Mouse (Mus musculus): Measurements from ENCODE around the gene Auts2. TPM values are rescaled to one million over a fixed set of nuclear protein-coding genes. Genes with fewer than 3 reads are reported as not detected.
A peak's percentile ranks its signal among the peaks of the same experiment; 100 is the strongest.

The Auts2 gene
- polyA plus RNA-seq, 1 experiment from 2014 or later = 27.3 TPM

DNA sequence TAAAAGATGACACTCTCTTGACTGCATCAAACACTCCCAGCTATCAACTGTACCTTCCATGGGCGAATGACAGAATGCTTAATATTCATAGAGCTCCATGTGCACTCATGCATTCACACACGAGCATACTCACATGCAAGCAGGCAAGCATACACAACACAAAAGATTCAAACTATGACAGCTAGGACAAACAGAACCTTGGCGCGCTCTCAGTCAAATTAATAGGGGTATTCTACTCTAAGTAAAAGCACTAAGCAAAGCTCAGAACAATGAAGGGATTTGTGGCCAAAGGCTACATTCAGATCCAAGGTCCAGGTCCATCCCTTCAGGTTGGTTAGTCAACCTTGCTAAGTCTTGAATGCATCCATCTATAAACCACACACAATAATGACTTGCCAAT is 219.5 kb downstream of the Auts2 start:
- WGBS = 83% methylated on average over 4 of the region's 4 CpGs
- 0 out of 2 replicates have a peak, but pooled peaks cover 7% of the 10 kb centered on the region for H3K4me1 ChIP-seq (ENCODE audit: insufficient read depth)
- no peak for TF ChIP-seq CTCF (IDR thresholded peaks at IDR 0.05; ENCODE audit: low read depth)

DNA sequence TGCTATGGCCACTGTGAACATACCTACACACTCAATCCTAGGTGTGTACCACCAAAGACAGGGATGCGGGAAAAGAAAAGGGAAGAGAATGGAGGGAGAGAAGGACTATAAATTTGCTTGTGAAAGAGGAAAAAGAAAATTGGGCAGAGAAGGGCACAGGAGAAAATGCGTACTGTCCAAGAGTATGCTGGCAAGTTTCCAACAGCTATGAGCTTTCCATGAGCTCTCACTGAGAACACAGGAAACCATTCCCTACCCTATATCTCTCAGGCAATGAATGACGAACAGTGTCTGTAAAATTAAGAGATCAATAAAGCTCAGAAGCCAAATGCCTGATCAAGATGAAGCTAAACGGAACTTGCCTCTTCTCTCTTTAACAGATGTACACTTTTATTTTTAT is 220.2 kb downstream of the Auts2 start:
- Histone ChIP-seq H3K9me3 (ENCODE audit: low read depth, low read length) (no peaks in the 10 kb centered on the region), H3K27me3 (ENCODE audit: insufficient read depth, low read length) (no peaks in the 10 kb centered on the region), H3K4me3 (ENCODE audit: low read depth, low read length) (no peak overlapping the region), H3K4me2 (no peak overlapping the region), H3K4me1 (ENCODE audit: insufficient read depth) (0 out of 2 replicates have a peak, but pooled peaks cover 4% of the 10 kb centered on the region), H3K9ac (no peak overlapping the region), H3K36me3 (ENCODE audit: insufficient read depth) (no peaks in the 10 kb centered on the region), H3K27ac (ENCODE audit: low read depth) (no peak overlapping the region)
- no peak for ATAC-seq (ENCODE audit: insufficient read depth)
- 57% methylated on average over 4 of the region's 4 CpGs for WGBS
- DNase-seq = peak; percentile 67
- TF ChIP-seq CTCF (IDR thresholded peaks at IDR 0.05; ENCODE audit: low read depth) = no peak

More for the DNA sequence above, 219.5 kb downstream of the Auts2 start:
- no peak overlapping the region for H3K27ac ChIP-seq (ENCODE audit: low read depth)
- no peak overlapping the region for H3K4me3 ChIP-seq (ENCODE audit: low read depth, low read length)
- DNase-seq = no peak
- no peak overlapping the region for H3K9ac ChIP-seq
- no peaks in the 10 kb centered on the region for H3K27me3 ChIP-seq (ENCODE audit: insufficient read depth, low read length)
- no peaks in the 10 kb centered on the region for H3K9me3 ChIP-seq (ENCODE audit: low read depth, low read length)
- no peak overlapping the region for H3K4me2 ChIP-seq
- ATAC-seq (ENCODE audit: insufficient read depth) = no peak
- no peaks in the 10 kb centered on the region for H3K36me3 ChIP-seq (ENCODE audit: insufficient read depth)

DNA sequence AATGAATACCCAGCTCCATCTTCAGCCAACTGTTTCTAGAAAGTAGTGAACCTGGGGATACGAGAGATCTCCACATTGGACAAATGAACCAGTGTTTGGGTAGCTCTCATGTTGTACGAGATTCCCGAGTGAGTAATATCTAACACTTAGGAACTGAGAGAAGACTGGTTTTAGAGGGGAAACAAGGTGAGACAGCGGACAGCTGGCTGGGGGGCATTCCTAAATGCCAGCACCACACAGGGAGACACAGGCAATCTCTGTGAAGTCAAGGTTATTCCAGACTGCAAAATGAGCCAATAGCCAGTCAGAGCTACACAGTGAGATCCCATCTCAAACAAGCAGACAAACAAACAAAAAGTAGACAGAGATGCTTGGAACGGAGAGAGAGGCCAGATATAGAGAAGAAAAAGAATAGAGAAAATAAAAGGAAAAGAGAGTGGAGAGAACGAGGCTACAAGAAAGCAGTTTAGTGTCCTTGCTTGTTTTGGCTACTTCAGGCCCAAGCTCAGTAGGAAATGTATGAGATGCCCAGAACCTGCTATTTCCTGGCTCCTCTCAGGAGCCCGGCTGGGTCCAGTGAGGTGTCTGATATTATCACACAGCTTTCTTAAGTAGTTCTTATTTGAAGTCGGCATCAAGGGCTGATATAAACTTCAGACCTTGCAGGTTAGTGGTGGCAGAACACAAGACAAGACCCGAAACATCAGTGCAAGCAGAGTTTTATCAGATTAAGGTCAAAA is 224.9 kb downstream of the Auts2 start:
- Histone ChIP-seq H3K27me3 (ENCODE audit: insufficient read depth, low read length) (no peaks in the 10 kb centered on the region), H3K4me2 (no peak overlapping the region), H3K36me3 (ENCODE audit: insufficient read depth) (no peaks in the 10 kb centered on the region), H3K9me3 (ENCODE audit: low read depth, low read length) (no peaks in the 10 kb centered on the region), H3K4me3 (ENCODE audit: low read depth, low read length) (no peak overlapping the region), H3K9ac (no peak overlapping the region), H3K4me1 (ENCODE audit: insufficient read depth) (0 out of 2 replicates have a peak, but pooled peaks cover 5% of the 10 kb centered on the region), H3K27ac (ENCODE audit: low read depth) (no peak overlapping the region)
- WGBS = 70% methylated on average over 9 of the region's 9 CpGs
- DNase-seq (no peak), ATAC-seq (ENCODE audit: insufficient read depth) (no peak)
- no peak for TF ChIP-seq CTCF (IDR thresholded peaks at IDR 0.05; ENCODE audit: low read depth)

DNA sequence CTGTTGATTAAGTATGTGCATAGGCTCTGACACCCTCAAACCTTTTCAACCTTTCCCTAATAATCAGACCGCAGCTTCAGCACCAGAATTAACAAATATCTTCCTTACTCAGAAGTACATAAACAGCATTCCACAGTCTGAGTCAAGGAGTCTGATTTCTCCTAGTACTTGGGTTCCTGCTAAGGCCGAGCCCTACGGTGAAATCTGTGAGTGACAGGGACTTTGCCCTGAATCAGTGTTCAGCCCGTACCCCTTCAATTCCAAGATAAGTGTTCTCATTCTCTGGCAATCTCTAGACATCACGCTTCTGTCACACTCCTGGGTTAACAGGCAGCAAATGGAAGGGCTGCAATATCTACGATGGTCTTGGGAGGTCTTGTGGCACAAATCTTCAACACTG is 226.2 kb downstream of the Auts2 start:
- no peak overlapping the region for H3K27ac ChIP-seq (ENCODE audit: low read depth)
- DNase-seq = no peak
- H3K36me3 ChIP-seq (ENCODE audit: insufficient read depth) = no peaks in the 10 kb centered on the region
- no peak overlapping the region for H3K9ac ChIP-seq
- no peaks in the 10 kb centered on the region for H3K9me3 ChIP-seq (ENCODE audit: low read depth, low read length)
- no peak for TF ChIP-seq CTCF (IDR thresholded peaks at IDR 0.05; ENCODE audit: low read depth)
- ATAC-seq (ENCODE audit: insufficient read depth) = no peak
- 0 out of 2 replicates have a peak, but pooled peaks cover 2% of the 10 kb centered on the region for H3K4me1 ChIP-seq (ENCODE audit: insufficient read depth)
- no peaks in the 10 kb centered on the region for H3K27me3 ChIP-seq (ENCODE audit: insufficient read depth, low read length)
- WGBS = 37% methylated on average over 6 of the region's 6 CpGs
- H3K4me3 ChIP-seq (ENCODE audit: low read depth, low read length) = no peak overlapping the region
- no peak overlapping the region for H3K4me2 ChIP-seq

DNA sequence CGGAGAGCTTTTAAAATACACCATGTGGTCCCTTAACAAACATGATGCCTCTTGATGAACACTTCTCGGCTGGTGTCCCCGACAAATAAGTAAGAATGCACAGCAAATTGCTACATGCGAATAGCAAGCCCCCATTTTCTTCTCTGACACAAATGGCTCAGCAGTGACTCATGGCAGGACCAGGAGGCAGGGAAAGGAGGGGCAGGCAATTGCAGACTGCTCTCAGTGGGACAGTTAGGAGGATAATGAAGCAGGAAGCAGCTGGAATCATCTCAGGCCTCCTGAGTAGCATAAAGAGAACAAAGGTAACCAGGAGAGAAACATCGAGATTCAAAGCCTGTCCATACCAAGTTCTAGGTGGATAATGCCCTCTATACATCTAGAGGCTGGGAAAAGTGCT is 228.8 kb downstream of the Auts2 start:
- 75% methylated on average over 5 of the region's 5 CpGs for WGBS
- Histone ChIP-seq H3K4me2 (no peak overlapping the region), H3K27ac (ENCODE audit: low read depth) (no peak overlapping the region), H3K9me3 (ENCODE audit: low read depth, low read length) (no peaks in the 10 kb centered on the region), H3K36me3 (ENCODE audit: insufficient read depth) (no peaks in the 10 kb centered on the region), H3K9ac (no peak overlapping the region), H3K4me3 (ENCODE audit: low read depth, low read length) (no peak overlapping the region), H3K4me1 (ENCODE audit: insufficient read depth) (0 out of 2 replicates have a peak, but pooled peaks cover 2% of the 10 kb centered on the region), H3K27me3 (ENCODE audit: insufficient read depth, low read length) (no peaks in the 10 kb centered on the region)
- no peak for TF ChIP-seq CTCF (IDR thresholded peaks at IDR 0.05; ENCODE audit: low read depth)
- ATAC-seq (ENCODE audit: insufficient read depth) (no peak), DNase-seq (no peak)

DNA sequence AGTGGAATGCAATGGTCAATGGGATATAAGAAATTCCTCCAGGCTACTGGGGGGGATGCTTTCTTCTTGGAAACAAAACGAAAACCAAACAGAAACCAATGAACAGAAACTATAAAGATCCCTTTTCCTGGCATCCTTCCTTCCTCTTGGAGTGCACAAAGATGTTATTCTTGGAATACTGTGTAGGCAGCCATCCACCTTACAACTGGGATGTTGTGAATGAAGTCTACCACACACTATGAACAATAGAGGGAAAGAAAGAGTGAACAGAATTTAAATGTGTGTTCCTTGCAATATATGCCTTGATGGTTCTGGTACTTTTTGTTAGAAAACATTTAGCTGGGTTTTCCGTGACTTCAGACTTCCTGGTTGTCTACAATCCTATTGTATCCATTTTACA is 236.1 kb downstream of the Auts2 start:
- WGBS = 77% methylated on average over 2 of the region's 2 CpGs
- Histone ChIP-seq H3K27ac (ENCODE audit: low read depth) (no peak overlapping the region), H3K36me3 (ENCODE audit: insufficient read depth) (no peaks in the 10 kb centered on the region), H3K9me3 (ENCODE audit: low read depth, low read length) (no peaks in the 10 kb centered on the region), H3K9ac (no peak overlapping the region), H3K27me3 (ENCODE audit: insufficient read depth, low read length) (no peaks in the 10 kb centered on the region), H3K4me1 (ENCODE audit: insufficient read depth) (0 out of 2 replicates have a peak, but pooled peaks cover 5% of the 10 kb centered on the region), H3K4me2 (no peak overlapping the region), H3K4me3 (ENCODE audit: low read depth, low read length) (no peak overlapping the region)
- no peak for TF ChIP-seq CTCF (IDR thresholded peaks at IDR 0.05; ENCODE audit: low read depth)
- DNase-seq = no peak
- ATAC-seq (ENCODE audit: insufficient read depth) = no peak

DNA sequence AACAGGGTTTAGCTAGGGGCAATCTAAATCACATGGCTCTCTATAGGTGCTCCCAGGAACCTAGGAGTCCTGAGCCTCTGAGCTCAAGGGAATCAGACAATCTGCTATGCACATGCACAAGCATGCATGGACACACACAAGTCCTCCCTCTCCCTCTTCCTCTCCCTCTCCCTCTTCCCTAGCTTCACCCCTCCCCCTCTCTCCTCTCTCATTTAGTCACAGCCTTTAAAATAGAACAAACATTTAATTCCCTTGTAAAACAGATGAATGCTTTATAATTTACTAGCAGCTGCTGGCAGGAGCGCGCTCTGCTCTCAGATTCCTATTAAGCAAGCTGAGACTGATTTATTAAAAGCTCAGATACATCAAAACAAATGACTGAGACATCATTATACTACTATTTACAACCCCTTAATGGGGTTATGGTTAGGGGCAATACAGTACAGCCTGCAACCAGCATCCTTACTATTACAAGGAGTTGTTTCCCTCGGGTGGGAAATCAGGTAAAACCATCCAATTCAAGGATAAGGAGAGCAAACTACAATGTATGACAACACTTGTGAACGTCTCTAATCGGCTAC is 237.7 kb downstream of the Auts2 start:
- DNase-seq (peak; percentile 47), ATAC-seq (ENCODE audit: insufficient read depth) (peak; percentile 58)
- Histone ChIP-seq H3K4me3 (ENCODE audit: low read depth, low read length) (no peak overlapping the region), H3K27me3 (ENCODE audit: insufficient read depth, low read length) (no peaks in the 10 kb centered on the region), H3K9ac (no peak overlapping the region), H3K27ac (ENCODE audit: low read depth) (no peak overlapping the region), H3K9me3 (ENCODE audit: low read depth, low read length) (no peaks in the 10 kb centered on the region), H3K4me2 (no peak overlapping the region), H3K4me1 (ENCODE audit: insufficient read depth) (0 out of 2 replicates have a peak, but pooled peaks cover 7% of the 10 kb centered on the region), H3K36me3 (ENCODE audit: insufficient read depth) (no peaks in the 10 kb centered on the region)
- 44% methylated on average over 5 of the region's 5 CpGs for WGBS
- no peak for TF ChIP-seq CTCF (IDR thresholded peaks at IDR 0.05; ENCODE audit: low read depth)
